Mouse (Mus musculus) heart, embryonic 13.5 days (tissue): Measurements from ENCODE around the gene Kbtbd12. TPM values are rescaled to one million over a fixed set of nuclear protein-coding genes. Genes with fewer than 3 reads are reported as not detected.

Source experiments
- ATAC-seq: fragments of 200-750 bp; cut with Nextera tagmentation; 2 replicates; pipeline ENCODE4 v1.8.0; 2017; ENCODE audit warnings: moderate TSS enrichment; ENCODE audit not compliant: insufficient number of reproducible peaks, low FRiP score, low TSS enrichment; ENCODE audit errors: extremely low read depth
- H3K27ac ChIP-seq: fragments of 300-500 bp; sonication (generic); replicated peaks from 2 replicates; pipeline ENCODE4 v1.5.1; 2015; ENCODE audit warnings: moderate library complexity, mild to moderate bottlenecking, inconsistent platforms
- H3K27me3 ChIP-seq: fragments of 300-500 bp; sonication (generic); replicated peaks from 2 replicates; pipeline ENCODE4 v1.6.1; 2015; ENCODE audit warnings: mild to moderate bottlenecking, inconsistent platforms
- H3K36me3 ChIP-seq: fragments of 300-500 bp; sonication (generic); 2 replicates; pipeline ENCODE4 v1.6.1; 2015; ENCODE audit warnings: mild to moderate bottlenecking, inconsistent platforms
- H3K4me1 ChIP-seq: fragments of 300-500 bp; sonication (generic); 2 replicates; pipeline ENCODE4 v1.6.1; 2015; ENCODE audit warnings: inconsistent platforms
- H3K4me2 ChIP-seq: fragments of 300-500 bp; sonication (generic); 2 replicates; pipeline ENCODE4 v1.6.1; 2015; ENCODE audit warnings: inconsistent platforms, mild to moderate bottlenecking, moderate library complexity
- H3K4me3 ChIP-seq: fragments of 300-500 bp; sonication (generic); 2 replicates; pipeline ENCODE4 v1.5.1; 2015; ENCODE audit warnings: moderate library complexity, mild to moderate bottlenecking, inconsistent platforms
- H3K9ac ChIP-seq: fragments of 300-500 bp; sonication (generic); 2 replicates; pipeline ENCODE4 v1.6.1; 2015; ENCODE audit warnings: inconsistent platforms, mild to moderate bottlenecking, moderate library complexity
- H3K9me3 ChIP-seq: fragments of 300-500 bp; sonication (generic); 2 replicates; pipeline ENCODE4 v1.6.1; 2016; ENCODE audit warnings: inconsistent platforms
- WGBS: fragments of 180-500 bp; shearing (Covaris S2); methylation state at CpG from one replicate; pipeline ENCODE4 v1.1.7; 2015; ENCODE audit warnings: mixed read lengths; 5-methylcytosine and 5-hydroxymethylcytosine counted together
- polyA plus RNA-seq: library from polyadenylated mRNA; unstranded; fragments of >200 nt; fragmentation: Nextera tagmentation; extraction: Ambion mirVana; gene quantifications from 2 replicates; pipeline ENCODE4 v1.2.1, GENCODE M21; 2015

The Kbtbd12 gene
- polyA plus RNA-seq = 16.6 and 20.4 TPM in 2 replicates

DNA sequence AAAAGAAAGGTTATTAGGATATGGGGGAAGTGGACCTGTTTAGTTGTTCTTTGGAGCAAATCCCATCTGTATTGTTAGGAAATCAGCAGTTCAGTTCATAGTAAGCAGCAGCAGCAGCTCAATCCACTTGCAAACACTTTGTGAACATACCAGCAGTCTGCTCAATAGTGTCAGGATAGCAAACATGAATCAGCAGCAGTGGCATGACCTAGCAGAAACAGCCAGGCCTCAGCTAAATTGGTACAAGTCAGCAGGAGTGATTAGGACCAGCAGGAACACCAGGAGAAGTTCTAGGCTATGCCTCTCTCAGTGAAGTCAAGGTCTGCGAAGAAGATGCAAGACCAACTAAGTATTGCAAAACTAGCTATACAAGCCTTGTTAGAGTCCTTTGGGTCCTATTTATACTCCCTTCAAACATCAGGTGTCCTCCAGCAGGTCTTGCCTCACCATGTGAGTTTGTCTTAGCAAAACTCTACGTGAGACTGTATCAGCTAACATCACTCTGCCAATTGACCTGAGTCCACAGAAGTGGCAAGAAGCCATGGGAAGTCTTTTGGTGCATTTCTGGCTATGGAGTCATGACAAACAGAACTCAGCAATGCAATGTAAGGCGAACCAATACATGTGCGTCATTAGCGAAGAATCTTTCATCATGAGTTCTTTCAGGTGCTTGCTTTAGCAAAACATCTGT is at the start of gene Kbtbd12:
Kbtbd12 (minus strand) TSS at position 340 of the 691 bp plus-strand sequence.
- Histone ChIP-seq H3K27me3 (no peaks in the 10 kb centered on the region), H3K4me2 (no peak within 1 kb of the TSS), H3K36me3 (no peaks in the 10 kb centered on the region), H3K27ac (no peak within 1 kb of the TSS), H3K9ac (no peak within 1 kb of the TSS), H3K4me3 (no peak within 1 kb of the TSS), H3K9me3 (no peaks in the 10 kb centered on the region), H3K4me1 (peaks cover 17% of the 10 kb centered on the region)
- no peak for ATAC-seq
- WGBS = 95% methylated on average over 5 of the region's 5 CpGs

GRCm38 (mm10) chr6:88683380-88684053 is 45.8 kb upstream of the Kbtbd12 start:
- WGBS = 54% methylated on average over 7 of the region's 7 CpGs

GRCm38 (mm10) chr6:88681026-88681425 is 43.3 kb upstream of the Kbtbd12 start:
- WGBS = 79% methylated on average over 3 of the region's 3 CpGs
- no peaks in the 10 kb centered on the region for H3K9me3 ChIP-seq
- no peaks in the 10 kb centered on the region for H3K36me3 ChIP-seq
- H3K9ac ChIP-seq = no peak overlapping the region
- no peak overlapping the region for H3K27ac ChIP-seq
- ATAC-seq = no peak
- no peaks in the 10 kb centered on the region for H3K4me1 ChIP-seq
- no peaks in the 10 kb centered on the region for H3K27me3 ChIP-seq
- H3K4me3 ChIP-seq = no peak overlapping the region
- H3K4me2 ChIP-seq = no peak overlapping the region

More at GRCm38 (mm10) chr6:88683380-88684053, 45.8 kb upstream of the Kbtbd12 start:
- Histone ChIP-seq H3K9ac (no peak overlapping the region), H3K4me2 (no peak overlapping the region), H3K4me3 (no peak overlapping the region), H3K36me3 (no peaks in the 10 kb centered on the region), H3K27me3 (no peaks in the 10 kb centered on the region), H3K27ac (no peak overlapping the region), H3K4me1 (no peaks in the 10 kb centered on the region), H3K9me3 (no peaks in the 10 kb centered on the region)
- no peak for ATAC-seq

DNA sequence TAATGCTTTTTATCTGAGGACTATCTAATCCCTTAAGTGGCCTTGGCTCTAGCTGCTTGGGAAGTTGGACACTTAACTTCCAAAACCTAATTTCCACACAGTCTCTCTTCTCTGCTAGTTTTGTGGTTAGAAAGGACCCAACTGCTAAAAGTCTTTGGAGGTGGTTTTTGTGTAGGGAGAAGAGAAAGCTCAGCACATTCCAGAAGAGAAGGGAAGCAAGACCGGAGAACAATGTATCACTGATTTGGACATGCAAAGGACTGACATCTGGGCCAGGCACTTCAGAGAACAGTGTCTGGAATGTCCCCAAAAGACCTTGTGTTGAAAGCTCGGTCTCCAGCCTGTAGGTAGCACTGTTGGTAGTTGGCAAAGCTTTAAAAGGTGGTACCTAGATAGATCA is 40.0 kb upstream of the Kbtbd12 start:
- WGBS = 37% methylated on average over 2 of the region's 2 CpGs

GRCm38 (mm10) chr6:88676753-88677736 is 39.3 kb upstream of the Kbtbd12 start:
- Histone ChIP-seq H3K36me3 (no peaks in the 10 kb centered on the region), H3K9me3 (no peaks in the 10 kb centered on the region), H3K4me1 (no peaks in the 10 kb centered on the region), H3K4me3 (no peak overlapping the region), H3K9ac (no peak overlapping the region), H3K27ac (no peak overlapping the region), H3K4me2 (no peak overlapping the region), H3K27me3 (no peaks in the 10 kb centered on the region)
- ATAC-seq = no peak
- 80% methylated on average over 6 of the region's 6 CpGs for WGBS

More for the DNA sequence above, 40.0 kb upstream of the Kbtbd12 start:
- Histone ChIP-seq H3K27ac (no peak overlapping the region), H3K9ac (no peak overlapping the region), H3K9me3 (no peaks in the 10 kb centered on the region), H3K4me1 (no peaks in the 10 kb centered on the region), H3K4me2 (no peak overlapping the region), H3K36me3 (no peaks in the 10 kb centered on the region), H3K4me3 (no peak overlapping the region), H3K27me3 (no peaks in the 10 kb centered on the region)
- no peak for ATAC-seq

DNA sequence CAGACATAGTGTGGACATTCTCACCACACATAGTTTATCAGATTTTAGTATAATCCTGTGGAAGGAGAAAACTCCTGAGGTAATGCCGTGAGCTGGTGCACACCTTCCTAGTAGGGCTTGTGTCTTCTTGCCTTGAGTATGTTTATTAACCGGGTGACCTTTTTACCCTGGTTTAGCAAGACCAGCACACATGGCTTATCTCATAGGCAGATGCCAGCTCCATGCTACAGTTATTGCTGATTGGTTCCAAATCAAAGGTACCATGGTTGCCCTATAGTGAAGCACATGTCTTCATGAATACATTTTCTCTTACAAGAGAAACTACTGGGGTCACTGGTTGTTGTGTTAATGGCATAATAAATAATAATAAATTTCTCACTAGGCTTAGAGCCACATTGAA is 38.1 kb upstream of the Kbtbd12 start:
- ATAC-seq = no peak
- Histone ChIP-seq H3K4me2 (no peak overlapping the region), H3K9ac (no peak overlapping the region), H3K9me3 (no peaks in the 10 kb centered on the region), H3K27ac (no peak overlapping the region), H3K4me1 (no peaks in the 10 kb centered on the region), H3K27me3 (no peaks in the 10 kb centered on the region), H3K36me3 (no peaks in the 10 kb centered on the region), H3K4me3 (no peak overlapping the region)
- 75% methylated on average over 2 of the region's 2 CpGs for WGBS

DNA sequence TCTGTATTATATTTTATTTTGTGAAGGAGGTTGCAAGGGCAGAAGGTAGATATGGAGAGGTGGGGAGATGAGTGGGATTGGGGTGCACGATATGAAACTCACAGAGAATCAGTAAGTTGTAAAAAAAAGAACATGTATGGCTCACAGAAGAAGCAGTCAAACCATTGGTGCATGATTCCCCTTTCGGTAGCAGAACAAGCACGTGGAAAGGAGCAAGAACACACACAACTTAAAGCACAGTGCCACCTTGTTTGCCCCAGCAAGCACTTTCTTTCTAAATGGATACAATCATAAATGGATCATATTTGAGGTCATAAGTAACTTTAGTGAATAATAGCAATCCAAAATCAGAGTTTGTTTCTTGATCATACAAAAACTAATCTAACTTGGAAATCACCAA is 24.5 kb upstream of the Kbtbd12 start:
- Histone ChIP-seq H3K4me2 (no peak overlapping the region), H3K4me1 (no peaks in the 10 kb centered on the region), H3K27me3 (0 out of 2 replicates have a peak, but pooled peaks cover 5% of the 10 kb centered on the region), H3K9ac (no peak overlapping the region), H3K9me3 (no peaks in the 10 kb centered on the region), H3K27ac (no peak overlapping the region), H3K4me3 (no peak overlapping the region), H3K36me3 (no peaks in the 10 kb centered on the region)
- 69% methylated on average over 3 of the region's 3 CpGs for WGBS
- no peak for ATAC-seq

DNA sequence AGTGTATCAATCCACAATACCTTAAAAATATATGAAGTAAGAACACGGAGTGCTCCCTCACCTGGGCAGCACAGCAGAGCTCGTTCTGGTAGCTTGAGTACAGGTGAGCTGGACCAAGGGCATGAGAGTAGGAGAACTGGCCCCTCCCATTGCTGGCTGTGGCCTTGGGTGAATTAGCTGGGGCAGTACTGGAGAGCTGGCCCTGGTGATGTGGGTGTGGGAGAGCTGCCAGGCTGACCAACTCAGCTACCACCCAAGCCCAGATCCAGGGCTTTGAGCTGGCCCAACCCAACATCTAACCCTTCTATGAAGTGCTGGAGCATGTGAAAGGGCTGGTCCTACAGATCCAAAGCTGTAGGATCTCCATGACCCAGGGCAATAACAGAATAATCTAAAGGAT is 23.9 kb upstream of the Kbtbd12 start:
- H3K36me3 ChIP-seq = no peaks in the 10 kb centered on the region
- no peaks in the 10 kb centered on the region for H3K9me3 ChIP-seq
- WGBS = 86% methylated on average over 2 of the region's 2 CpGs
- H3K27ac ChIP-seq = no peak overlapping the region
- no peak for ATAC-seq
- H3K4me3 ChIP-seq = no peak overlapping the region
- no peak overlapping the region for H3K4me2 ChIP-seq
- H3K9ac ChIP-seq = no peak overlapping the region
- H3K4me1 ChIP-seq = no peaks in the 10 kb centered on the region
- 0 out of 2 replicates have a peak, but pooled peaks cover 5% of the 10 kb centered on the region for H3K27me3 ChIP-seq

- Histone ChIP-seq H3K9ac (no peak overlapping the region), H3K4me3 (no peak overlapping the region), H3K36me3 (no peaks in the 10 kb centered on the region), H3K27me3 (no peaks in the 10 kb centered on the region), H3K4me2 (no peak overlapping the region), H3K9me3 (no peaks in the 10 kb centered on the region), H3K4me1 (no peaks in the 10 kb centered on the region), H3K27ac (no peak overlapping the region)
- WGBS = 71% methylated on average over 4 of the region's 4 CpGs
- ATAC-seq = no peak
These were observed 10.0 kb upstream of the Kbtbd12 start for GRCm38 (mm10) chr6:88647564-88648295.

DNA sequence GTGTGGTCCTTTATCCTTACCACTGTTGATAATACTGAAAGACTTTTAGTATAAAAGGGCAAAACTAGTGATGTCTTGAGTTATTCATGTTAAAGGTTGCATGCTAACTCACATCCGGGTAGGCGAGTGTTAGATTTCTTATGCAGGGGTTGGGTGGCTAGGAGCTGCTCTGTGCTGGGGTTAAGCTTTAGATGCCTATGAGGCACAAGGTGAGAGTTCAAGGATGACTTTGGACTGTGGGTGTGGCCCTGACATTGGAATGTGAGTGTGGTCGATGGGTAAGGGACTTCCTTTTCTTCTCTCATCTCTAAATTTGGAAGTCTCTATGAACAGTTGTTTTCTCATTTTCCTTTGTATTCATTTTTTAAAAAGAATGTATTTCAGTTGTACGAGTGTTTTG is 7.0 kb upstream of the Kbtbd12 start:
- Histone ChIP-seq H3K9me3 (no peaks in the 10 kb centered on the region), H3K4me1 (peaks cover 9% of the 10 kb centered on the region), H3K4me2 (no peak overlapping the region), H3K27me3 (no peaks in the 10 kb centered on the region), H3K9ac (no peak overlapping the region), H3K4me3 (no peak overlapping the region), H3K36me3 (no peaks in the 10 kb centered on the region), H3K27ac (no peak overlapping the region)
- 76% methylated on average over 4 of the region's 4 CpGs for WGBS
- no peak for ATAC-seq
